Comparison of ENCODE assay signal across 20 mouse cellular contexts in the genomic region with DNA sequence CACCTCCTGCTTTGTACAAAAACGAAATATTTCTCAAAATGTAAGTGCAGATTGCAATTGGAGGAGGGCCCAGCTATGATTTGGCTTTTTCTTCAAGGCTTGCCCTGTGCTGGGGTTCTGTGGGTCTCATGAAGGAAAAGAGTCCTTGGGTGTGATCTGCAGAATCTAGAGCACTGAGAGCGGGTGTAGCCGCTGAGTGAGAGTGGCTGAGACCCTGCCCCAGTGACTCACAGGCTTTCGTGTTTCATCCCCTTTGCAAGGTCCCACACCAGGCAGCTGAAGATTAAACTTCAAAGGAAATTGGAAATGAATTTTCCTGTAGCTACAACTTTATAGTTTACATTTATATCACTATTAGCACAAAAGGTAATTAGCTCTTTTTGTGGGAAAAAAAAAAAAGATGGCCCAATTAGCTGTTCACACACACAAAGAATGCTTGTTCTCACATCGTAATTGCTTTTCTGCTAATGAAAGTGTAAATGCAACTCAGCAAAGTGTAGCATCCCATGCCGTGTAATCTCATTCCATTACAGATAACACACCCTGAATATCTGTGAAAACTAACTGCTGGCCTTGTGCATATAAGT.
DNase-seq lines count a peak whose midpoint lies in the region; ATAC-seq and TF ChIP-seq lines count a peak whose summit lies in the region.
"Had no signal": no experiment of that assay in that cellular context is flagged by ENCODE, and none has a peak within 500 bp of the region (broad histone marks: within the 10 kb centered on the region; RNA-seq: fewer than 3 reads in every experiment).

No protein-coding gene starts in this region.

- no peaks in the 10 kb centered on the region for H3K36me3 ChIP-seq in forebrain, embryonic 10.5 days (replicated peaks)
- no peaks in the 10 kb centered on the region for H3K36me3 ChIP-seq in forebrain, embryonic 15.5 days
- no peaks in the 10 kb centered on the region for H3K36me3 ChIP-seq in limb, embryonic 11.5 days (ENCODE audit: control insufficient read depth, insufficient read depth, low read length)
- H3K36me3 ChIP-seq in limb, embryonic 10.5 days = no peaks in the 10 kb centered on the region
- H3K36me3 ChIP-seq: embryonic facial prominence, embryonic 15.5 days; heart, embryonic 13.5 days; hindbrain, embryonic 12.5 days had no signal

- no peak overlapping the region for H3K9ac ChIP-seq in forebrain, embryonic 15.5 days (replicated peaks)
- H3K9ac ChIP-seq in limb, embryonic 11.5 days (ENCODE audit: low read length) = no peak overlapping the region
- H3K9ac ChIP-seq: embryonic facial prominence, embryonic 15.5 days; heart, embryonic 13.5 days; hindbrain, embryonic 12.5 days had no signal

- H3K9me3 ChIP-seq in forebrain, embryonic 10.5 days = no peaks in the 10 kb centered on the region
- no peaks in the 10 kb centered on the region for H3K9me3 ChIP-seq in forebrain, embryonic 15.5 days
- H3K9me3 ChIP-seq in limb, embryonic 11.5 days (ENCODE audit: control insufficient read depth, low read length) = no peaks in the 10 kb centered on the region
- no peaks in the 10 kb centered on the region for H3K9me3 ChIP-seq in limb, embryonic 10.5 days (replicated peaks)
- H3K9me3 ChIP-seq: embryonic facial prominence, embryonic 15.5 days; heart, embryonic 13.5 days; hindbrain, embryonic 12.5 days had no signal

- H3K4me1 ChIP-seq in forebrain, embryonic 10.5 days = peaks cover 24% of the 10 kb centered on the region
- H3K4me1 ChIP-seq in forebrain, embryonic 15.5 days = 0 out of 2 replicates have a peak, but pooled peaks cover 10% of the 10 kb centered on the region
- peaks cover 7% of the 10 kb centered on the region; the same call in 1 of the 2 replicates for H3K4me1 ChIP-seq in limb, embryonic 11.5 days (ENCODE audit: control insufficient read depth, insufficient read depth, low read length)
- peaks cover 20% of the 10 kb centered on the region for H3K4me1 ChIP-seq in limb, embryonic 10.5 days
- H3K4me1 ChIP-seq: embryonic facial prominence, embryonic 15.5 days; heart, embryonic 13.5 days; hindbrain, embryonic 12.5 days had no signal

- peak overlapping the region; percentile 20; the same call in 1 of the 2 replicates for H3K27ac ChIP-seq in forebrain, embryonic 10.5 days
- H3K27ac ChIP-seq in forebrain, embryonic 15.5 days (replicated peaks) = no peak overlapping the region
- H3K27ac ChIP-seq in limb, embryonic 11.5 days (replicated peaks; ENCODE audit: low read depth, low read length) = no peak overlapping the region
- H3K27ac ChIP-seq in limb, embryonic 10.5 days = no peak overlapping the region
- H3K27ac ChIP-seq: embryonic facial prominence, embryonic 15.5 days; gastrocnemius, adult 2 months; heart, embryonic 13.5 days; hindbrain, embryonic 12.5 days; hindbrain, postnatal 0 days had no signal

- TF ChIP-seq POLR2A in brain, embryonic 14.5 days (IDR thresholded peaks at IDR 0.05; ENCODE audit: borderline replicate concordance, extremely low read depth, insufficient read depth, insufficient read length, poor library complexity, severe bottlenecking) = no peak

- ATAC-seq in forebrain, embryonic 15.5 days (replicated peaks) = no peak
- peak; percentile 65; the same call in 1 of the 2 replicates for ATAC-seq in limb, embryonic 11.5 days (ENCODE audit: insufficient number of reproducible peaks, low FRiP score, low TSS enrichment, low read depth)
- ATAC-seq: hindbrain, postnatal 0 days had no signal

- no peaks in the 10 kb centered on the region for H3K27me3 ChIP-seq in forebrain, embryonic 10.5 days (ENCODE audit: poor library complexity, severe bottlenecking)
- H3K27me3 ChIP-seq in forebrain, embryonic 15.5 days = no peaks in the 10 kb centered on the region
- no peaks in the 10 kb centered on the region for H3K27me3 ChIP-seq in limb, embryonic 11.5 days (ENCODE audit: control insufficient read depth, insufficient read depth, low read length)
- H3K27me3 ChIP-seq in limb, embryonic 10.5 days (ENCODE audit: low read depth, poor library complexity, severe bottlenecking) = no peaks in the 10 kb centered on the region
- H3K27me3 ChIP-seq: CH12.LX; embryonic facial prominence, embryonic 15.5 days; heart, embryonic 13.5 days; hindbrain, embryonic 12.5 days had no signal

- DNase-seq in forebrain, embryonic 10.5 days (ENCODE audit: extremely low spot score, low spot score) = no peak
- DNase-seq in limb, embryonic 11.5 days (ENCODE audit: low spot score) = no peak
- no peak for DNase-seq in limb, embryonic 10.5 days (ENCODE audit: low spot score)
- peak; percentile 64 for DNase-seq in brain, embryonic 14.5 days (ENCODE audit: low read depth)
- DNase-seq in lung, postnatal 10 days = no peak
- DNase-seq: adrenal gland, postnatal 10 days; cerebellum, adult 2 months; cerebellum, postnatal 10 days; gastrocnemius, adult 2 months; gastrocnemius, postnatal 25 days; heart, adult 11 months; heart, postnatal 36 days; kidney, adult 11 months had no signal

- TF ChIP-seq CTCF in brain, embryonic 14.5 days (IDR thresholded peaks at IDR 0.05; ENCODE audit: borderline replicate concordance, extremely low read depth, insufficient read depth, insufficient read length) = no peak

- no peak overlapping the region for H3K4me2 ChIP-seq in forebrain, embryonic 15.5 days (replicated peaks)
- no peak overlapping the region for H3K4me2 ChIP-seq in limb, embryonic 11.5 days (ENCODE audit: low read depth, severe bottlenecking)
- H3K4me2 ChIP-seq: embryonic facial prominence, embryonic 15.5 days; heart, embryonic 13.5 days; hindbrain, embryonic 12.5 days had no signal

- no peak overlapping the region for H3K4me3 ChIP-seq in forebrain, embryonic 10.5 days
- H3K4me3 ChIP-seq in forebrain, embryonic 15.5 days = no peak overlapping the region
- H3K4me3 ChIP-seq in limb, embryonic 11.5 days (ENCODE audit: low read depth, low read length) = no peak overlapping the region
- no peak overlapping the region for H3K4me3 ChIP-seq in limb, embryonic 10.5 days
- H3K4me3 ChIP-seq: embryonic facial prominence, embryonic 15.5 days; erythroblast, embryonic 14.5 days; gastrocnemius, adult 2 months; heart, embryonic 13.5 days; hindbrain, embryonic 12.5 days had no signal

- WGBS in forebrain, embryonic 10.5 days = 60% methylated on average over 6 of the region's 6 CpGs
- WGBS in forebrain, embryonic 15.5 days = 25% methylated on average over 6 of the region's 6 CpGs
- 34% methylated on average over 6 of the region's 6 CpGs for WGBS in limb, embryonic 11.5 days
- WGBS in limb, embryonic 10.5 days = 49% methylated on average over 6 of the region's 6 CpGs
